Mouse (Mus musculus) liver, embryonic 14.5 days (tissue): ENCODE measurements around the gene Mical3.

Experiments used
- CTCF ChIP-seq: IDR thresholded peaks from 2 replicates; pipeline ENCODE4 v1.5.1; 2016; ENCODE audit warnings: antibody characterized with exemption, low read depth, control low read depth
- EP300 ChIP-seq: IDR thresholded peaks from 2 replicates; pipeline ENCODE4 v1.6.1; 2016; ENCODE audit warnings: antibody characterized with exemption, low read depth

DNA sequence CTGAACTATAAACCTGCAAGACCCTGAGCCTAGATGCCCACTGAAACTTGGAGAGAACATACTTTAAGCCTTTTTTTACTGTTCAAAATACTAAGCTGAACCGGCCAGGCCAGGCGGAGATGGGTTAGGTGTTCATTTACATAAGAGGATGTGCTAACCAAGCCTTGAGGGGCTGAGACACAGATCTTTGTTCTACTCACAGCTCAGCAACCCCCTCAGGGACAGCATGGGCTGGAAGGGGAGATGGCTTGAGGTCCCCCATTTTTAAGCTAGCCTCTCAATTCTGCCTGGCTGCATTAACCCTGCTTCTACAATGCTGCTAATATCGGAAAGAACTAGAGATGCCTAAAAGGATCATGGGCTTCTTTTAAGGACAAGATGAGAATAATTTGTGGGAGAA lies 191.0 kb downstream of the Mical3 start:
- TF ChIP-seq CTCF, result no peak
- no peak for TF ChIP-seq EP300
